Mouse (Mus musculus) forebrain, embryonic 12.5 days (tissue): Measurements from ENCODE around the gene Pim1. TPM values are rescaled to one million over a fixed set of nuclear protein-coding genes. Genes with fewer than 3 reads are reported as not detected.
"Not testable (repeated sequence)": the region's sequence is repeated elsewhere in the genome, so short reads cannot be mapped to it uniquely, and the experiment has no call there.

Experiments used
- ATAC-seq: fragments of 200-750 bp; cut with Nextera tagmentation; 2 replicates; pipeline ENCODE4 v1.8.0; 2017; ENCODE audit warnings: moderate TSS enrichment; ENCODE audit not compliant: low FRiP score
- H3K27ac ChIP-seq: fragments of 300-500 bp; sonication (generic); 2 replicates; pipeline ENCODE4 v1.5.1; 2016; ENCODE audit warnings: mild to moderate bottlenecking
- H3K27me3 ChIP-seq: fragments of 300-500 bp; sonication (generic); 2 replicates; pipeline ENCODE4 v1.6.1; 2016; ENCODE audit warnings: mild to moderate bottlenecking
- H3K36me3 ChIP-seq: fragments of 300-500 bp; sonication (generic); replicated peaks from 2 replicates; pipeline ENCODE4 v1.6.1; 2016; ENCODE audit warnings: mild to moderate bottlenecking
- H3K4me1 ChIP-seq: fragments of 300-500 bp; sonication (generic); 2 replicates; pipeline ENCODE4 v1.6.1; 2016
- H3K4me2 ChIP-seq: fragments of 300-500 bp; sonication (generic); 2 replicates; pipeline ENCODE4 v1.6.1; 2016; ENCODE audit warnings: mild to moderate bottlenecking, moderate library complexity
- H3K4me3 ChIP-seq: fragments of 300-500 bp; sonication (generic); replicated peaks from 2 replicates; pipeline ENCODE4 v1.5.1; 2016; ENCODE audit warnings: mild to moderate bottlenecking
- H3K9ac ChIP-seq: fragments of 300-500 bp; sonication (generic); 2 replicates; pipeline ENCODE4 v1.6.1; 2016; ENCODE audit warnings: mild to moderate bottlenecking
- H3K9me3 ChIP-seq: fragments of 300-500 bp; sonication (generic); 2 replicates; pipeline ENCODE4 v1.6.1; 2016
- WGBS: fragments of 180-500 bp; shearing (Covaris S2); methylation state at CpG from one replicate; pipeline ENCODE4 v1.1.7; 2016; 5-methylcytosine and 5-hydroxymethylcytosine counted together
- polyA plus RNA-seq: library from polyadenylated mRNA; unstranded; fragments of >200 nt; fragmentation: Nextera tagmentation; extraction: Ambion mirVana; gene quantifications from 2 replicates; pipeline ENCODE4 v1.2.1, GENCODE M21; 2016

Gene Pim1
- polyA plus RNA-seq, 1 experiment from 2014 or later: 18.9 TPM

DNA sequence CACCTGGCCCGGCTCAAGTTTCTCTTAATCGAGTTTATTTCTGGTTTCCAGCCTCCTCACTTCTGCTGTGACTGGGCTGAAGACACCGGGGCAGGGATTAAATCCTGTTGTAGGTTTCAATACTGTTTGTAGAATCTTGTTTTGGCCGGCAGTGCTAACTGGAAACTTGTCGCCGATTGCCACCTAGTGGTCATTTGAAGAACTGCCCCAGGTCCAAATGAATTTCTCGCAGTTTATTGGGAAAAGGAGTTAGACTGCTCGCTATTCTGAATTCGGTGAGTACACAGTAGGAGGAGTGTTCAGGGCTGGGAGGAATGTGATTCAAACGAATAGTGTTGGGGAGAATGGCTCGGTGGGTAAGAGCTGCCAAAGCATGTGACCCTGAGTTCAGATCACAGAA, 23.9 kb downstream of the Pim1 start:
- ATAC-seq: no peak
- Histone ChIP-seq H3K4me1 (no peaks in the 10 kb centered on the region; the same call in 1 of the 2 replicates), H3K36me3 (no peaks in the 10 kb centered on the region), H3K27me3 (no peaks in the 10 kb centered on the region; the same call in 1 of the 2 replicates), H3K27ac (no peak overlapping the region), H3K9ac (no peak overlapping the region), H3K9me3 (no peaks in the 10 kb centered on the region), H3K4me3 (no peak overlapping the region), H3K4me2 (no peak overlapping the region)
- WGBS: 2% methylated on average over 11 of the region's 11 CpGs

DNA sequence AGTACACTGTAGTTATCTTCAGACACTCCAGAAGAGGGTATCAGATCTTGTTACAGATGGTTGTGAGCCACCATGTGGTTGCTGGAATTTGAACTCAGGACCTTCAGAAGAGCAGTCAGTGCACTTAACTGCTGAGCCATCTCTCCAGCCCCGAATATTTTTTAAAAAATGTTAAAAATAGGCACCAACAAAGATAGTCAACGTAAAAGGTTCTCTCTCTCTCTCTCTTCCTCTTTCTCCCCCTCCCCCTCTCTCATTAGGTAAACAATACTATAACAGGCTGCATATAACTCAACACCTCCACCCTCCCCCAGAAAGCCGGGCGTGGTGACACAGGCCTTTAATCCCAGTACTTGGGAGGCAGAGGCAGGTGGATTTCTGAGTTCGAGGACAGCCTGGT, 28.1 kb downstream of the Pim1 start:
- not testable (repeated sequence) for ATAC-seq, H3K36me3 ChIP-seq, H3K9ac ChIP-seq, H3K27me3 ChIP-seq, H3K27ac ChIP-seq, H3K9me3 ChIP-seq, H3K4me3 ChIP-seq, H3K4me2 ChIP-seq, H3K4me1 ChIP-seq
- 86% methylated on average over 5 of the region's 5 CpGs for WGBS

DNA sequence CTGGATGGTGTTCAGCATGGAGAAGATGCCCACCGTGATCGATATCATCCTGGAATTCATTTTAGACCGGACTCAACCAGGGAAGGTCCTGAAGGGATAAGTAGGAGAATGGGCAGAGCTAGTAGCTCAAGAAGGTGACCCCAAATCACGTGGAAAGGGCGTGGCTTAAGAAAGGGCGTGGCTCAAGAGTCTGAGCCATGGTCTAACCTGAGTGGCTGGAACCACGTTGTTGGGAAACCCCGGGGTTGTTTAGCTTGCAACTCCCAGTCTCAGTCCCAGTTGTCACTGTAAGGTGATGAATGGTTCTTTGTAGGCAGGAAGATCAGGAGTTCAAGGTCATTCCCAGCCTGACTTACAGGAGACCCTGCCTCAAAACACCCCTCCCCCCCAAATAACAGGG, 29.2 kb downstream of the Pim1 start:
- Histone ChIP-seq H3K27me3 (no peaks in the 10 kb centered on the region), H3K4me3 (no peak overlapping the region), H3K4me2 (no peak overlapping the region), H3K4me1 (no peaks in the 10 kb centered on the region), H3K27ac (no peak overlapping the region), H3K9me3 (no peaks in the 10 kb centered on the region), H3K9ac (no peak overlapping the region), H3K36me3 (no peaks in the 10 kb centered on the region)
- WGBS: 78% methylated on average over 8 of the region's 8 CpGs
- ATAC-seq: no peak

DNA sequence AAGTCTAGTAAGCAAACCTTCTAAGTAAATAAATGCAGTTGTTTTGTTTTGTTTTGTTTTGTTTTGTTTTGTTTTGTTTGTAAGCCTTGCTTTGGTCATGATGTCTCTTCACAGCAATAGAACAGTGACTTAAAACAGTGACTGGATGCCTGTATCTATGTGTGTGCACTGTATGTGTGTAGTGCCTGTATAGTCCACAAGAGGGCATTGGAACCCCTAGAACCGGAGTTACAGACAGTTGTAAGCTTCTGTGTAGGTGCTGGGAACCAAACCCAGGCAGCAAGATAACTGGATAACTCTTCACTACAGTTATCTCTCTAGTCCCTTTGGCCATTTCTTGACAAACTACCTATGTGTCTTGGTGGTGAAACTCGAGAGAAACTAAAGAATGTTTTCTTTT, 35.1 kb downstream of the Pim1 start:
- 79% methylated on average over 2 of the region's 2 CpGs for WGBS
- Histone ChIP-seq H3K36me3 (no peaks in the 10 kb centered on the region), H3K9me3 (no peaks in the 10 kb centered on the region), H3K4me1 (no peaks in the 10 kb centered on the region), H3K4me3 (no peak overlapping the region), H3K4me2 (no peak overlapping the region), H3K9ac (no peak overlapping the region), H3K27me3 (no peaks in the 10 kb centered on the region), H3K27ac (no peak overlapping the region)
- no peak for ATAC-seq

DNA sequence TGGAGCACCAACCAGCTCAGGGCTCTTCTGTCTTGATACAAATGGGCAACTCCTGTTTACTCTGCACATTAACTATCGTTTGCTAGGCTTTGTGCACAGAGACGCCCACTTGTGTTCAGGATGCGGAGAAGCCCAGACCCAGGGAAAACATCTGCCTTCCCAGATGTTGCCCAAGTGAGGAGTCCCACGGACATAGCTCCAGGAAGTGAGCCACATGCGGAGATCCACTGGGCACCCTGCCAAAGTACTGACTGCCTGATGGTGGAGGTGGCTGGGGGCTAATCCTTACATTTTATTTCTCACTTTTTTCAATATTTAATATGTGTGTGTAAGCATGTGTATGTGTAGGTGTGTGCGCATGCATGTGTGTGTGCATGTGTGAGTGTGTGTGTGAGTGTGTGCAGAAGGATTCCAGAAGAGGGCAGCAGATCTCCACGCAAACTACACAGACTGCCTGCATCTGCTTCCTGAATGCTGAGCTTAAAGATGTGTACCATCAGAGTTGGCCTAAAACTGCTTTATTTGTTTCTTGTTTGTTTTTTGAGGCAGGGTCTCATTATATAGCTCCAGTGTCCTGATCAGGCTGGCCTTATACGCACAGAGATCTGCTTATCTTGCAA, 38.1 kb downstream of the Pim1 start:
- no peak overlapping the region for H3K4me2 ChIP-seq
- H3K4me1 ChIP-seq: peaks cover 6% of the 10 kb centered on the region; the same call in 1 of the 2 replicates
- no peak overlapping the region for H3K9ac ChIP-seq
- ATAC-seq: no peak
- no peaks in the 10 kb centered on the region for H3K27me3 ChIP-seq
- no peak overlapping the region for H3K27ac ChIP-seq
- H3K9me3 ChIP-seq: no peaks in the 10 kb centered on the region
- H3K36me3 ChIP-seq: no peaks in the 10 kb centered on the region
- WGBS: 88% methylated on average over 8 of the region's 8 CpGs
- no peak overlapping the region for H3K4me3 ChIP-seq

DNA sequence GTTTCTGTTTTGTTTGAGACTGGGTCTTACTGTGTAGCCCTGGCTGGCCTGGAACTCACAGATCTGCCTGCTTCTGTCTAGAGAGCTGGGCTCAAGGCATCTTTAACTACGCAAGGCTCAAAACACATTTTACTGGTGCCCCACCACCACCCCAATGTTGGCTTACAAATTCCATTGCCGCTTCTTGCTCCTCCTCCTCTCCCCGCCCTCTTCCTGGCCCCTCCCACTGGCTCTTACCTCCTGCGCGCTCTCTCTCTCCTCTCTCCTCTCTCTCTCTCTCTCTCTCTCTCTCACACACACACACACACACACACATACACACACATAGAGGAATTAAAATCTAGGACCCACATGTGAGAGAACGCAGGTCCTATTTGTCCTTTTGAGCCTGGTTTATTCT, 40.0 kb downstream of the Pim1 start:
- H3K9me3 ChIP-seq: no peaks in the 10 kb centered on the region
- H3K4me1 ChIP-seq: peaks cover 6% of the 10 kb centered on the region; the same call in 1 of the 2 replicates
- H3K4me2 ChIP-seq: no peak overlapping the region
- 72% methylated on average over 6 of the region's 6 CpGs for WGBS
- no peaks in the 10 kb centered on the region for H3K36me3 ChIP-seq
- no peak for ATAC-seq
- no peak overlapping the region for H3K27ac ChIP-seq
- H3K4me3 ChIP-seq: no peak overlapping the region
- H3K27me3 ChIP-seq: no peaks in the 10 kb centered on the region
- H3K9ac ChIP-seq: no peak overlapping the region

DNA sequence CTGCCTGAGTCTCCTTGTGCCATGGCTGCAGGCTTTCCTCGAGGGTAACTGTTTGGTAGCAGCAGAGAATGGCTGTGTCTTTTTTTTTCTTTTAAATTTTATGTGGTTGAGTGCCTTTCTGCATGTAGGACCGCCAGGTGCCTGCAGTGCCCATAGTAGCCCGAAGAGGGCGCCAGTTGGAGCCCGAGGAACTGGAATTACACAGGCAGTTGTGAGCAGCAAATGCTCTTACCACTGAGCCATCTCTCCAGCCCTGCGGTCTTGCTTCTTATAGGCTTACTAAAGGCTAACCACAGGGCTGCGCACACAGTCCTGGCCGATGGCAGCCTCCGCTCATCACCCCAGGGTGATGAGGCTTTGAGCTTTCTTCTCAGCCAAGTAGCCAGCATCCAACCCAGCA, 40.7 kb downstream of the Pim1 start:
- Histone ChIP-seq H3K4me1 (peaks cover 6% of the 10 kb centered on the region; the same call in 1 of the 2 replicates), H3K4me3 (no peak overlapping the region), H3K4me2 (no peak overlapping the region), H3K9me3 (no peaks in the 10 kb centered on the region), H3K27me3 (no peaks in the 10 kb centered on the region), H3K36me3 (no peaks in the 10 kb centered on the region), H3K9ac (no peak overlapping the region), H3K27ac (no peak overlapping the region)
- no peak for ATAC-seq
- 75% methylated on average over 9 of the region's 9 CpGs for WGBS

DNA sequence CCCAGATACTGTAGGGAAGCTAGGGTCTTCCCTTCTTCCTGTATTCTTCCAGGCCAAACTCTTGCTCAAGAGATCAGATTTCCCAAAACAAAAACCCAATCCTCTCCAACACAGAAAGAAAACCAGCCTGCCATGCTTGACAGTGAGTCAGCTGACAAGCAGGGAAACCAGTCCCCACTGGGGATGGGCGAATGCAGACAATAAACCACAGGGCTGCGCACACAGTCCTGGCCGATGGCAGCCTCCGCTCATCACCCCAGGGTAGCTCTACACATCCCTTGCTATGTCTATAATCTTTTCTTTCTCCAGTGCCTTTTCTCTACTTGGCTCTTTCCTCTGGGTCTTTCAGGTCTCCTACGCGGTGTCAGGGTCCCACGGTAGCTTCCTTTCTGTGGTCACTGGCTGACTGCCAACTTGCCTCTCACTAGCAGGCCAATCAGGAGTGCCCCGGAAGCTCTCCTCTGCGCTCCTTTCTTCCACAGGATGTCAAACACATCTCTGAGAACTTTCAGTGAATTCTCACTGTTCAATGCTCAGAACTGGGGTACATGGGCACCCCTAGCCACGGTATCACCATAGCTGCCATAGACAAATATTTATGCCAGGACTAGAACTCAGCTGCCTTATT, 41.3 kb downstream of the Pim1 start:
- H3K36me3 ChIP-seq: no peaks in the 10 kb centered on the region
- WGBS: 68% methylated on average over 10 of the region's 10 CpGs
- no peak overlapping the region for H3K4me2 ChIP-seq
- no peaks in the 10 kb centered on the region for H3K27me3 ChIP-seq
- no peak overlapping the region for H3K4me3 ChIP-seq
- H3K9me3 ChIP-seq: no peaks in the 10 kb centered on the region
- H3K9ac ChIP-seq: no peak overlapping the region
- H3K27ac ChIP-seq: no peak overlapping the region
- ATAC-seq: no peak
- H3K4me1 ChIP-seq: peaks cover 6% of the 10 kb centered on the region; the same call in 1 of the 2 replicates

DNA sequence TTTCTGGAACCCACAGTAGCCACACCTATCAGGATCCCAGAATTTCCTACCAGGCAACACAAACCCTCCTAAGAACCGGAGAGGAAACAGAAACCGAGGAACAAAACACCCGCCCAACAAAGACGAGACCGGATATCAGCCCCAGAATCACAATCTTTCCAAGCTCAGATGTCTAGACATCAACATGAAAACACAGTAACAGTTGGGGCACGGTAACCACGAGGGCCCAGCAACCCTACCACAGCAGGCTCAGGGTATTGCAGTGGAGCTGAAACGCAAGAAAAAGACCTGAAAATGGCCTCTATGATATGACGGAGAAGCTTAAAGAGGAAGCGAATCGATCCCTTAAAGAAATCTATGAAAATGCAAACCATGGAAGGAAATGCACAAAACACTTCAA, 43.3 kb downstream of the Pim1 start:
- 88% methylated on average over 11 of the region's 11 CpGs for WGBS
- no peak for ATAC-seq

DNA sequence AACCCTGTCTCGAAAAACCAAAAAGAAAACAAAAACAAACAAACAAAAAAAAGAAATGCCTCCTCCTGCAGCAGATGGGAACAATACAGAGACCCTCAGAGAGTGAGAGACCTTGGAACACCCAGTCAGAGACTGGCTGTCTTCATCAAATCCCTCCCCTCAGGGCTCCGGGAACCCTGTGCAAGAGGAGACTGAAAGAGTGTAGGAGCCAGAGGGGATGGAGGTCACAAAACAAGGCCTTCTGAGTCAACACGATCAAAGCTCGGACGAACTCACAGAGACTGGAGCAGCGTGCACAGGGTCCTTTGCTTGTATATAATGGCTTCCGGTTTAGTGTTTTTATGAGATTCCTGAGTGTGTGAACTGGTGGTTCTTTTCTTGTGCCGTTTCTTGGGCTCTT, 49.9 kb downstream of the Pim1 start:
- H3K9ac ChIP-seq: no peak overlapping the region
- no peaks in the 10 kb centered on the region for H3K4me1 ChIP-seq
- 88% methylated on average over 8 of the region's 8 CpGs for WGBS

More for the DNA sequence above, 43.3 kb downstream of the Pim1 start:
- Histone ChIP-seq H3K4me3 (no peak overlapping the region), H3K9ac (no peak overlapping the region), H3K4me2 (no peak overlapping the region), H3K4me1 (peaks cover 6% of the 10 kb centered on the region; the same call in 1 of the 2 replicates), H3K36me3 (no peaks in the 10 kb centered on the region), H3K27me3 (no peaks in the 10 kb centered on the region), H3K9me3 (no peaks in the 10 kb centered on the region), H3K27ac (no peak overlapping the region)

DNA sequence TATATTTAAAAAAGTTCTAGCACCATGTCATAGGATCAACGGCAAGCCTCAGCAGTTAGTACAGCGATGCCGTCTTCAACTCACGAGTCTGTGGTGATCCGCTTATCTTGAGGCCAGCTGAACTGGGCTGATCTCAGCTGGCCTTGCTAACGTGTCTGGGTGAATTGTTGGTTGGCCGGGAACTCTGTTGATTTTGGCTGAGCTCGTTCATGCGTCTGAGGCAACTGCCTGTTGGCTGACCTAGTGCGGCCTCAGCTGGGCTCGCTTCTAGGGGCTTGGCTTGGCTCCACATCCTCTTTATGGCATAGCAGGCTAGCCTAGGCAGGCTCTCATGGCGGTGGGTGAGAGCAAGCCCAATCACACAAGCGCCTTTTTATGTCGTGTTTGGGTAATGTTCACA, 50.9 kb downstream of the Pim1 start:
- no peak for ATAC-seq

More for the DNA sequence above, 49.9 kb downstream of the Pim1 start:
- H3K4me2 ChIP-seq: no peak overlapping the region
- no peak overlapping the region for H3K27ac ChIP-seq
- H3K4me3 ChIP-seq: no peak overlapping the region
- no peaks in the 10 kb centered on the region for H3K36me3 ChIP-seq
- no peaks in the 10 kb centered on the region for H3K9me3 ChIP-seq
- no peak for ATAC-seq
- H3K27me3 ChIP-seq: no peaks in the 10 kb centered on the region

DNA sequence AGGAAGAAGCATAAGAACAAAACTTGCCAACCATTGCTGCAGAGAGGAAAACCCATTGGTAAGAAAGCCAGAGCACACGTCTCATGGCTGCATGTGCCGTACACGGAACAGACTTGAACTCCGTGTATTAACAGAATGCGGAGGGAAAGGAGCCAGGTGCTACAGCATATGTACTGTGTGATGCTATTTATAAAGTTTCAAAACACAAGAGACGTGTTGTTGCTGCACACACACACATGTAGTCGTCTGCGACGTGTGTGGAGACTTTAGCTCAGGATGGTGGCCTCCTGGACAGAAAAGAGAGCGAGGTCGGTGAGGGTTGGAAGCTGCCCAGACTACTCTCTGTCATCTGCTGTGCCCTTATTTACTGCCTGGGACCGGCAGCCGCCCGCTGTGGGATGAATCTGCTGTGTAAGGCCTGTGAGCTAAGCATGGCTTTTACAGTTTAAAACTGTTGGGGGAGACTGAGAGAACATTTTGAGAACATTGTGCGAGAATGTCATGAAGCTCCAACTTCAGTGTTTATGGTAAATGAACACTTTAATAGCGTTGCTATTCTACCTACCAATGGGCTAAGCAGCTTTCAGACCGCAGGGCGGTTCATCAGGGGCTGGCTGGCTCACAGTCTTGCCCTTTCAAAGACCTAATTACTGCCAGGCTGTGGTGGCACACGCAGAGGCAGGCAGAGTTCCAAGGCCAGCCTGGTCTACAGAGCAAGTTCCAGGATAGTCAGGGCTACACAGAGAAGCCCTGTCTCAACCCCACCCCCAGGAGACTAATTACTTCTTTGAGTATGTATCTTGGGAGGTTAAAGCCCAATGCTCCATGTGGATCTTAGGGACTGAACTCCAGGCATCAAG, 52.5 kb downstream of the Pim1 start:
- Histone ChIP-seq H3K36me3 (no peaks in the 10 kb centered on the region), H3K9me3 (no peaks in the 10 kb centered on the region), H3K27ac (no peak overlapping the region), H3K27me3 (no peaks in the 10 kb centered on the region), H3K4me1 (no peaks in the 10 kb centered on the region), H3K4me2 (no peak overlapping the region), H3K4me3 (no peak overlapping the region), H3K9ac (no peak overlapping the region)
- no peak for ATAC-seq
- 91% methylated on average over 19 of the region's 19 CpGs for WGBS

More for the DNA sequence above, 50.9 kb downstream of the Pim1 start:
- Histone ChIP-seq H3K4me3 (no peak overlapping the region), H3K4me1 (no peaks in the 10 kb centered on the region), H3K4me2 (no peak overlapping the region), H3K9me3 (no peaks in the 10 kb centered on the region), H3K36me3 (no peaks in the 10 kb centered on the region), H3K27ac (no peak overlapping the region), H3K27me3 (no peaks in the 10 kb centered on the region), H3K9ac (no peak overlapping the region)
- 91% methylated on average over 14 of the region's 14 CpGs for WGBS
